Mouse (Mus musculus): ENCODE measurements around the gene Syvn1.

The Syvn1 gene

GRCm38 (mm10) chr19:6046294-6047153 lies at the start of gene Syvn1:
Gene Syvn1, plus strand, starts transcription at chr19:6046576.
- DNase-seq (ENCODE audit: low read depth), result peak; percentile 95

DNA sequence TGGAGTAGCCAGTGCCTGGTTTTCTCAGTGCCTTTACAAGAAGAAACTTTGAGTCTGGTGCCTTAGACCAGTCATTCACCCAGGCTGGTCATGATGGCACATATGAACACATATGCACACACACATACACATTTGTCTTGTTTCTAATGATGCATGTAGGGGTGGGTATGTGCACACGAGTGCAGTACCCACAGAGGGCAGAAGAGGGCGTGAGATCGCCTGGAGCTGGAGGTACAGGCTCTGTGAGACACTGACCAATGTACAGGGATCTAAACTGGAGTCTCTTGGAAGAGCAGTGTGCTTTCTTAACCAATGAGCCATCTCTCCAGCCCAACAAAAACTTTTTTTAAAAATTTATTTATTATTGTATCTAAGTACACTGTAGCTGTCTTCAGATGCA lies 48.2 kb upstream of the Syvn1 start:
- DNase-seq (ENCODE audit: low read depth), result no peak

GRCm38 (mm10) chr19:5999969-6000368 lies 46.4 kb upstream of the Syvn1 start:
- no peak for DNase-seq (ENCODE audit: low read depth)

- DNase-seq (ENCODE audit: low read depth), result no peak
Measured at GRCm38 (mm10) chr19:6005541-6005940, 40.8 kb upstream of the Syvn1 start.

DNA sequence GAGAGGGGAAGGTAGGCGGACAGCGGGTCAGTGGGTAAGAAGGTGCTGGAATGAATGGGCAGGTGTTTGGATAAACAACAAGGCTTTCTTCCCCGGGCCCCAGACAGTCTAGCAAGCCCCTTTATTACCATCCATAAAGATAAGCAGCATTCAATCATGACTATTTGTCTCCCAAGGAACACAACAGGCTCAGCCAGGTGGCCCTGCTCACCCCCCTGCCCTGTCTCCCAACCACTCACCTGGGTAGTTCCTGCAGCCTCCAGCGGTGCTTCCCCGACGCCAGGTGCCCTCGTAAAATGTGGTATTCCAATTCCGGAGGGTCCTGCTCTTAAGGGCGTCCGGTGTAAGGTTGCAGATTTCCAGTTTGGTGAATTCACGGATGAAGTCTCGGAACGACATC lies 39.4 kb upstream of the Syvn1 start:
- no peak for DNase-seq (ENCODE audit: low read depth)

DNA sequence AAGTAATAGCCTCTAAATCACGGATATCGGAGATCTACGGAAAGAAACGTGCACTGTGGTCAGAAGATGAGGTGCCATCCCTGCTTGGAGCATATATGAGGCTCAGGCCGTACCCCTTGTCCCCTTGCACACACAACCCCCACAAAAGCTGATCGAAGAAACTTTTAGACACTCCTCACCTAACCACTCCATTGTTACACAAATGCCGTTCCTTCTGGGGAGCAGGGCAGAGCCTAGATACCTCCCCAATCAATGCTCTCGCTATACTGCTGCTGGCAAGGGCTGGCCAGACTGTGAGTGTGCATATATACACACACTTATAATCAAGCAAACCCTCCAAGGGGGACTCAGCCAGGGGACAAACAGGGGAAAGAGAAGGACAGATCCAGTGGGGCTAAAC lies 37.2 kb upstream of the Syvn1 start:
- no peak for DNase-seq (ENCODE audit: low read depth)

- no peak for DNase-seq (ENCODE audit: low read depth)
Measured at GRCm38 (mm10) chr19:6013691-6014090, 32.7 kb upstream of the Syvn1 start.

DNA sequence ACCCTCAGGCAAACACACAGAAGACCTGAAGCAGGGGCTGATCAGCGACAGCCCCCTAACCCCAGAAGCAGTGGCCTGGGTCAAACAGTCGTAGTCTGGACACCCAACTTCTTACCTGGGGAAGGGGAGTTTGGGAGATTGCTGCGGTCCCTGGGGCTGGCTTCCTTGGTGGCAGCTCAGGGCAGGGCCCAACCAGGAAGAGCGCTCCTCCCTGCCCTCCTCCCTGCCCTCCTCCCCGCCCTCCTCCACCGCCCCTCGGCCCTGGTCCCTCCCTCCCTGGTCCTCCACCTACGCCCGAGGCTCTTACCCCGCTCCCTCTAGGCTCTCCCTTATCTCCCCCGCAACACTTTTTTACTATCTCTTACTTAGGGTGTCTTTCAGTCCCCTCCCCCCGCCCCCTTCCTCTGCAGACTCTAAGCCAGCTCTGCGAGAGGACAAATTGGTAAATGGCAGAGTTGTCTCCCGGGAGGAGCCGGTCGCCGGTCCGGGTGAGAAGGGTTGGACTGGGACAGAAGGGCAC lies 31.3 kb upstream of the Syvn1 start:
- no peak for DNase-seq (ENCODE audit: low read depth)

DNA sequence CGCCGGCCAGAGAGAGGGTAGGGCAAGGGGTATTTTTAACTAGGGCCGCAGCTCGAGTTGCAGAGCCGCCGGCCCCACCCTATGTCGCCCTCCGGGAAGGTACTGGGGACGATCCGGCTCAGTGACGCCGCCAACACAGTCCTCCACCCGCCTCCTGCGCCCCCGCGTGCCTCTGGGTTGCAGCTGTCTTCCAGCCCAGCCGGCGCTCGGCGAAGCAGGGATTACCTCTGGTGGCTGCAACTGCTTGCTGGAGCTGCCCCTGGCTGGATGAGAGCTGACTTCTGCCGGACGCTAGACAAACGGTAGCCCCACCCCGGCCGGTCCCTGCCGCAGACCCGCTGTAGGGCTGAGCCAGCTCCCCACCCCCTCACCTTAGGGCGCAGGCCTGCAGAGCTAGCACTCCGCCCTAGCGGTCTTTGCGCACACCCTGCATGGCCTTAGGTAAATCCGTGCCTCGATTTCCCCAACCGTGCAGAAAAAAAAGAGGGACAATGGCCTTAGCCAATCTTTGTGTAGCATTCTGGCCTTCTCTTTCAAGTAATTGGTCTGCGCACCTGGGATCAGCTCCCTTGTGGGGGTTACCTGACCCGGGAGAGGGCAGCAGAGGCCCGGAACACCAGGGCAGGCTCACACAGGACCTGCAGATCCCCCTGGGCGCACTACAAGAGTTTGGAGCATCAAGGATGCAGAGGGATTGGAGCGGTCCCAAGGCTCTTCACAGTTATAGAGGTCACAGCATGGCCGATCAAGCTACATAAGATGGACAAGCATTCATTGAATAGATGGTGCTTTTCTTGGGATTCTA lies 30.7 kb upstream of the Syvn1 start, which contains the start of gene Capn1:
Gene Capn1, minus strand, starts transcription at position 387 of the 805 bp plus-strand sequence.
- peak; percentile 82 for DNase-seq (ENCODE audit: low read depth)

- peak; percentile 31 for DNase-seq (ENCODE audit: low read depth)
Measured at GRCm38 (mm10) chr19:6016532-6016931, 29.8 kb upstream of the Syvn1 start.

DNA sequence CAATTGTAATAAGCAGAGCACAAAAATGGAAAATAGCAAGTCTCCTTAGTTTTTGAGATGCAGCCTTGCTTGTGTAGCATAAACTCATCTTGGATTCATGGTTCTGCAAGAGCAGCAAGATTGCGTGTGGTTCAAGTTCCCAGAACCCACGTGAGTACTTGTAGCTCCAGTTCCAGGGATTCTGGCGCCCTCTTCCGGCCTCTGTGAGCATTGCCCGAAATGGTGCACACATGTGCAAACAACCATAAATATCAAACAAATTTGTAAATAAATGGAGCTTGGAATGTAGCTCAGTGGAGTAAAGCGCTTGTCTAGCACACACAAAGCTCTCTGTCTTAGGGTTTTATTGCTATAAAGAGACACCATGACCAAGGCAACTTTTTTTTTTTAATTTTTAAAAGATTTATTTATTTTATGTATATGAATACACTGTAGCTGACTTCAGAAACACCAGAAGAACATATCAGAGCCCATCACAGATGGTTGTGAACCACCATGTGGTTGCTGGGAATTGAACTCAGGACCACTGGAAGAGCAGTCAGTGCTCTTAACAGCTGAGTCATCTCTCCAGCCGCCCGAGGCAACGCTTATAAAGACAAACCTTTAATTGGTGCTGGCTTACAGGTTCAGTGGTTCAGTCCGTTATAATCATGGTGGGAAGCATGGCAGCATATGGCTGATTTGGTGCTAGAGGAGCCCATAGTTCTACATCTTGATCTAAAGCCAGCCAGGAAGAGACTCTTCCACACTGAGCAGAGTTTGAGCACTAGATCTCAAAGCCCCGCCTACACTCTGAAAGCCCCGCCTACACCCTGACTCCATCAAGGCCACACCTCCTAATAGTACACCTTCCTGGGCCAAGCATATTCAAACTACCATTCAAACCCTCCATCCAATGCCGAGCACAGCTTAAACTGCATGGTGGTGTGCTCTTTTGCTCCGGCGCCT lies 28.0 kb upstream of the Syvn1 start:
- DNase-seq (ENCODE audit: low read depth), result peak; percentile 96

- DNase-seq (ENCODE audit: low read depth), result no peak
Measured at GRCm38 (mm10) chr19:6020276-6020675, 26.1 kb upstream of the Syvn1 start.

GRCm38 (mm10) chr19:6023059-6023458 lies 23.3 kb upstream of the Syvn1 start:
- DNase-seq (ENCODE audit: low read depth), result no peak

DNA sequence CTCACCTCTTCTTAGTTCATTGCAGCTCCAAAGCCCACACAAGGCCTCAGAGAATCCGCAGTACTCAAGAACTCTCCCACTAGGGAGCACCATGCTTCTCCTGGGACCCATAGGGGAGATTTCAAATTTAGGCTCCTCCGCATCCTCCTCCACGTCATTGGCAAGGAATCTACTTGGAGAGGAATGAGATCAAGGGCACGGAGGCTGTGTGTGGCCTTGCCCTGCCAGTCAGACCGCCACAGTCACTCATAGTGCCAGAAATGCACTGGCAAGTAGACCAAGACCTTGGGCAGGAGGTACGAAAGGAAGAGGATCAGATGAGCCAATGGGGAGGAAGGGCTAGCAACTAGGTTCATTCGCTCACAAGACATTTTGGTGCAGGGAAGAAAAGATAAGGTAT lies 22.4 kb upstream of the Syvn1 start:
- no peak for DNase-seq (ENCODE audit: low read depth)

DNA sequence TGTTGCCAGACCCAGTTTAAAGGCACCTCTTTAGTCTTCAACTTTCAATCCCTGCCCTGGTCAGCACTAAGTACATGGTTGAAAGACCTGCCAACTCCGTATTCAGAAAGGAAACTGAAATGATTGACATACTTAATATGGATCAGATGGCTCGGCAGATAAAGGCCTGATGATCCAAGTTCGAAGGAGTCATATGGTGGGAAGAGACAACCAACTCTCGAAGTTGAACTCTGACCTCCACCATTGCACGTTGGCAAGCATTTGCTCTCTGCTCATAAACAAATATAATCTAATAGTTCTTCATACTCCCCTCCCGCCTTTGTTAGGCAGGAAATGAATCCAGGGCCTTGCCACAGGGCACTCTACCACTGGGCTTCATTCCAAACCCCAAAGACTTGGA lies 17.4 kb upstream of the Syvn1 start:
- no peak for DNase-seq (ENCODE audit: low read depth)

DNA sequence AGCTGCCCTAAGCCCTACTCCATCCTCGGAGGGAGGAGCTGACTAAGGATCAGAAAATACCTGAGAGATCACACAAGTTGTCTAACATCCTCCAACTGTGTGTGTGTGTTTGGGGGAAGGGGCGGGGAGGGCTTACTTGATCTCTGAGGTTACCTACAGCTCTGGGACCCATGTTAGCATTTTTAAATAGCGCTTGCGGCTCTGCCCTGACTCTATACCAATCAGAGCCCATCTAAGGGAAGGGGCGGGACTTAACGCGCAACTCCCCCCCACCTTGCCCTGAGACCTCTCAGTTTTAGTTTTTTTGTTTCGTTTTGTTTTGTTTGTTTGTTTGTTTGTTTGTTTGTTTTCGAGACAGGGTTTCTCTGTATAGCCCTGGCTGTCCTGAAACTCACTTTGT lies 16.9 kb upstream of the Syvn1 start:
- DNase-seq (ENCODE audit: low read depth), result no peak

GRCm38 (mm10) chr19:6030520-6031280 lies 15.7 kb upstream of the Syvn1 start:
- no peak for DNase-seq (ENCODE audit: low read depth)

DNA sequence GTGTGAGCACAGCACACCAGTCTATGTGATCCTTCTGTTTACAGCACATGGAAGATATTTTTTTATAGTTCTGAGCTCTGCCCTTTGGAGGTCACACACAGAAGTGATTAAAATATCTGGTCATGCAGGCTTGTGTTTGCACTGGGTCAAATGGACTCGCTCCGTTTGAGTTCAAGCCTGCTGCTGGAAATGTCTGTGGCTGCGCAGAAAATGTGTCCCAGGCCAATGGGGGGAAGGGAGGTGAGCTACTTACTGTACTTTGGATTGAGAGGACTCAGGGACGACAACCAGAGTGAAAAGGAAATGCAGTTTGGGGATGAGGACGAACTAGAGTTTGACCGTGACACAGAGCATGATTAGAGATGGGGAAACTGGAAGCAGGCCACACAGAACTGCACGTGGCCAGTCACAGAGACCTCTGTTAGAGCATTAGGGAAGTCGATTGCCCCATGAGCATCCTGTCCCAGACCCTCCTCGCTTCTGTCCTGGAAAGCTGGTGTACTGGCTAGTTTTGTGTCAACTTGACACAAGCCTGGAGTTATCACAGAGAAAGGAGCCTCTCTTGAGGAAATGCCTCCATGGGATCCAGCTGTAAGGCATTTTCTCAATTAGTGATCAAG lies 10.3 kb upstream of the Syvn1 start:
- no peak for DNase-seq (ENCODE audit: low read depth)

DNA sequence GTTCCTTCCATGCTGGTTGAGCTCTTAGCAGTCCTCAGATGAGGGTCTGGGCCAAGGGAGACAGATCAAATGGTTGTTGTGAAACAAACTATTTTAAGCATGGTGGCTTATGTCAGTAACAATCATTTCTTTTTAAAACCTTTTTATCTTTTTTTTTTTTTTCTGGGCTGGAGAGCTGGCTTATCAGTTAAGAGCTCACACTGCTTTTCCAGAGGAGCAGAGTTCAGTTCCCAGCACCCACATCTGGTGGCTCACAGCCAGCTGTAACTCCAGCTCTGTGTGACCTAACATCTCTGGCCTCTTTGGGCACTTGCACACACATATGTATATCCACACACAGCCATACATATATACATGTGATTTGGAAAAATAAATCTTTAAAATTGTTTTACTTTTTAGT lies 8.7 kb upstream of the Syvn1 start:
- no peak for DNase-seq (ENCODE audit: low read depth)

DNA sequence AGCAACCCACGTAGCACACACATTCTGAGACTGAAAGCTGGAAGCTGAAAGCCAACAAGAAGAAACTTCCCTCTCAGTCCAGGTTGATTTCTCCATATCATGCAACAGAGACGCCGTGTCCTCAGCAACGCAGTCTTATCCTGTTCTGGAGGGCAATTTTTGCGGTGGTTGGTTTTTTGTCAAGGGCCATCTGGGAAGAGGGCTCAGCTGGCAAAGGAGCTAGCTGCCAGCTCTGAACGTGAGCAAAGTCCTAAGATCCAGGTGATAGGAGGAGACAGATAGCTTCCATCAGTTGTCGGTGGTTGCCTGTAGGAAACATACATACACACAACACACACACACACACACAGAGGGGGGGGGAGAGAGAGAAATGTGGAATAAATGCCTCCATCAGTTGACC lies 8.1 kb upstream of the Syvn1 start:
- DNase-seq (ENCODE audit: low read depth), result no peak

GRCm38 (mm10) chr19:6040002-6040401 lies 6.4 kb upstream of the Syvn1 start:
- no peak for DNase-seq (ENCODE audit: low read depth)
